Mouse (Mus musculus) forebrain, embryonic 13.5 days (tissue): ENCODE results near the gene Gabrg3. TPM values are rescaled to one million over a fixed set of nuclear protein-coding genes. Genes with fewer than 3 reads are reported as not detected.

ENCODE experiments used
- ATAC-seq: fragments of 200-750 bp; cut with Nextera tagmentation; 2 replicates; pipeline ENCODE4 v1.8.0; 2017
- H3K27ac ChIP-seq: fragments of 300-500 bp; sonication (generic); 2 replicates; pipeline ENCODE4 v1.5.1; 2015; ENCODE audit warnings: inconsistent platforms, mild to moderate bottlenecking, moderate library complexity
- H3K27me3 ChIP-seq: fragments of 300-500 bp; sonication (generic); 2 replicates; pipeline ENCODE4 v1.6.1; 2015; ENCODE audit warnings: mild to moderate bottlenecking, inconsistent platforms
- H3K36me3 ChIP-seq: fragments of 300-500 bp; sonication (generic); 2 replicates; pipeline ENCODE4 v1.6.1; 2015; ENCODE audit warnings: mild to moderate bottlenecking, inconsistent platforms; ENCODE audit not compliant: poor library complexity, severe bottlenecking
- H3K4me1 ChIP-seq: fragments of 300-500 bp; sonication (generic); 2 replicates; pipeline ENCODE4 v1.6.1; 2015; ENCODE audit warnings: inconsistent platforms
- H3K4me2 ChIP-seq: fragments of 300-500 bp; sonication (generic); 2 replicates; pipeline ENCODE4 v1.6.1; 2015; ENCODE audit warnings: inconsistent platforms, mild to moderate bottlenecking, moderate library complexity
- H3K4me3 ChIP-seq: fragments of 300-500 bp; sonication (generic); 2 replicates; pipeline ENCODE4 v1.5.1; 2015; ENCODE audit warnings: mild to moderate bottlenecking, inconsistent platforms
- H3K9ac ChIP-seq: fragments of 300-500 bp; sonication (generic); 2 replicates; pipeline ENCODE4 v1.6.1; 2015; ENCODE audit warnings: mild to moderate bottlenecking, inconsistent platforms
- H3K9me3 ChIP-seq: fragments of 300-500 bp; sonication (generic); replicated peaks from 2 replicates; pipeline ENCODE4 v1.6.1; 2016; ENCODE audit warnings: inconsistent platforms
- WGBS: fragments of 180-500 bp; shearing (Covaris S2); methylation state at CpG from one replicate; pipeline ENCODE4 v1.1.7; 2015; 5-methylcytosine and 5-hydroxymethylcytosine counted together
- polyA plus RNA-seq: library from polyadenylated mRNA; unstranded; fragments of >200 nt; fragmentation: Nextera tagmentation; extraction: Ambion mirVana; gene quantifications from 2 replicates; pipeline ENCODE4 v1.2.1, GENCODE M21; 2015

The Gabrg3 gene
- polyA plus RNA-seq, 1 experiment from 2014 or later = 1.3 TPM

DNA sequence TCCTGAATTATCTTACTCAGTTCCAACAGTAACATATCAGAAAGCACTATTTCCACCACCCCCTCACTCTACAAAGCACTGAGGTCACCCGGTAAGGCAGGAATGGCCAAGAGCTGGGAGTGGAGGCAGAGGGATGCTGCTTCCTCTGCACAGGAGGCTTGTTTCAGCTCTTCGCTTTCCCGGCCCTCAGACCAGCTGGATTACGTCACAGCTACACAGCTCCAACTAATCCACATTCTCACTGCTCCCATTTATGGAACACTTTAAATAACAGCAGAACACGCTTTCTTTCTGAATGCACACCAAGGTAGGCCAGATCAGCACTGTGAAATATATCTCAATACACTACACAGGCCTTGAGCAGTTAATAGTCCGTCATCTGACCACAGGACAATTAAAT lies 23.2 kb downstream of the Gabrg3 start:
- H3K36me3 ChIP-seq = no peaks in the 10 kb centered on the region
- no peak overlapping the region for H3K27ac ChIP-seq
- WGBS = 88% methylated on average over 6 of the region's 6 CpGs
- no peaks in the 10 kb centered on the region for H3K4me1 ChIP-seq
- no peaks in the 10 kb centered on the region for H3K27me3 ChIP-seq
- H3K4me2 ChIP-seq = no peak overlapping the region
- H3K9ac ChIP-seq = no peak overlapping the region
- H3K9me3 ChIP-seq = no peaks in the 10 kb centered on the region
- no peak for ATAC-seq
- no peak overlapping the region for H3K4me3 ChIP-seq

DNA sequence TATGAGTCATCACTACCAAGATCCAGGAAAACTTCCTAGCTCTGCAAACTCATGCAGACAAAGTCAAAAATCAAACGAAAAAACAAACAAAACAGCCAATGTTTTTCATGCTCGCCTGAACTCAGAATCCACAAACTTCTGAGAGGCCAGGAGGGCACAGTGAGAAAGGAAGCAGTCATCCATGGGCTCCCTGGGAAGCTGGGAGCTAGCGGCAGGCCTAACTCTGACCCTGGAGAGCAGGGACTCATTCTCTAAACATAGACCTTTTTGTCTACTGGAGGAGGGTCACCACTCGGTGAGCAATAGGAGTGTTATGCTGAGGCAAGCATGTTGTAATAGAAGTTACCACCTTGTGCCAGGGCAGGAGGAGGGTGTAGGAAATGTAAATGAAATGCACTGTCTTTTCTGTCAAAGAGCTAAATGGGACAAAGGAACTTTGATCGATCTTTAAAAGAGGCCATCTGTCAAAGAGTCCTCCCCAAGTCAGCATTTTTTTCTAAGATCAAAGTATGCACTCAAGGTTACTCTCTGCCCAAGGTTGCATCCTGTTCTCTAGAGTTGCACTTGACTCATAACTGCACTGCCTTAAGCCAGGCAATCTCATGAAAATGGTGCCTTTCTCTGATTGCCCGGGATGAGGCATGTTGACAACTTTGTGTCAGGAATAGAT lies 29.0 kb downstream of the Gabrg3 start:
- Histone ChIP-seq H3K4me3 (no peak overlapping the region), H3K27ac (no peak overlapping the region), H3K27me3 (no peaks in the 10 kb centered on the region), H3K9me3 (no peaks in the 10 kb centered on the region), H3K9ac (no peak overlapping the region), H3K4me1 (no peaks in the 10 kb centered on the region), H3K36me3 (no peaks in the 10 kb centered on the region), H3K4me2 (no peak overlapping the region)
- ATAC-seq = no peak
- WGBS = 52% methylated on average over 6 of the region's 6 CpGs

- Histone ChIP-seq H3K4me1 (no peaks in the 10 kb centered on the region), H3K27me3 (no peaks in the 10 kb centered on the region), H3K36me3 (no peaks in the 10 kb centered on the region), H3K9ac (no peak overlapping the region), H3K9me3 (no peaks in the 10 kb centered on the region), H3K27ac (no peak overlapping the region), H3K4me2 (no peak overlapping the region), H3K4me3 (no peak overlapping the region)
- ATAC-seq = no peak
- WGBS = 91% methylated on average over 8 of the region's 8 CpGs
These were observed 30.3 kb downstream of the Gabrg3 start for GRCm38 (mm10) chr7:57356565-57357301.

DNA sequence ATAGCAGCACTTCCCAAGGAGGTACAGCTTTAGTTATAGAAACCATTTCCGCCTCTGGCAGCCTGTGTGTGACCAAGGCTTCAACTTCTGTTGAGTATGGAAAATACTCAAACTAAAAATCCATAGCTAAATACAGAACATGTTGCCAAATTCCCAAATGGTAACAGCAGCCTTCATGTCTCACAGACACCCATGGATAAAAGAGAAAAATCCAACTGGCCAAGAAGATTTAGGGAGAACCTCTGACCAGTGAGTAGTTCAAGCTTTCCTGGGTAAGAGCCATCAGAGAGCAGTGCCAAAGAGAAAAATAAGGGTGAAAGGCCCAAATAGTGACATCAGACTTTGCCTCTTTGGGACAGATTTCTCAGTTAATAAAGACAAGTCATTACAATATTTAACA lies 38.2 kb downstream of the Gabrg3 start:
- H3K9ac ChIP-seq = no peak overlapping the region
- H3K27me3 ChIP-seq = no peaks in the 10 kb centered on the region
- no peaks in the 10 kb centered on the region for H3K9me3 ChIP-seq
- no peak for ATAC-seq
- 79% methylated on average over 1 of the region's 1 CpGs for WGBS
- no peaks in the 10 kb centered on the region for H3K36me3 ChIP-seq
- H3K4me1 ChIP-seq = no peaks in the 10 kb centered on the region
- no peak overlapping the region for H3K4me2 ChIP-seq
- H3K4me3 ChIP-seq = no peak overlapping the region
- H3K27ac ChIP-seq = no peak overlapping the region

DNA sequence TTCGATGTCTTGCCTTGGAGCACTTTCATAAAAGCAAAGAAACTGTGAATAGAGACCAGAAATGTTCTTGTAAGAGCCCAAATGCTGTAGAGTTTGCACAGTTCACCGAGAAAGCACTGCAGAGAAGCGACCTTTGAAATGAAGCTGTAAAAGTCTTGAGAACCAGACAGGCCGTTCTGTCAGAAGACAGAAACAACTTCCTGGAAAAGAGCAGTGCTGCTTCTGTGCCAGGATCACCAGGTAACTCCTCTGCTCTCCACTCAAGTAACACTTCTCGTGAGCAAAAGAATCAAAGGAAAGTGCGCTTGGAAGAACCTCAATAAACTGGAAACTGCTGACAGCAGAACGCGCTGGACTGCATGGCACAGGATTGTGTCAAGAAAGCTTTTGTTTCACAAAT lies 45.1 kb downstream of the Gabrg3 start:
- Histone ChIP-seq H3K27me3 (no peaks in the 10 kb centered on the region), H3K27ac (no peak overlapping the region), H3K4me1 (no peaks in the 10 kb centered on the region), H3K9me3 (no peaks in the 10 kb centered on the region), H3K4me2 (no peak overlapping the region), H3K9ac (no peak overlapping the region), H3K36me3 (no peaks in the 10 kb centered on the region), H3K4me3 (no peak overlapping the region)
- no peak for ATAC-seq
- 58% methylated on average over 8 of the region's 8 CpGs for WGBS

GRCm38 (mm10) chr7:57331211-57331610 lies 55.8 kb downstream of the Gabrg3 start:
- Histone ChIP-seq H3K4me2 (no peak overlapping the region), H3K4me3 (no peak overlapping the region), H3K27ac (no peak overlapping the region), H3K27me3 (no peaks in the 10 kb centered on the region), H3K36me3 (no peaks in the 10 kb centered on the region), H3K9ac (no peak overlapping the region), H3K4me1 (no peaks in the 10 kb centered on the region), H3K9me3 (no peaks in the 10 kb centered on the region)
- ATAC-seq = no peak
- WGBS = 87% methylated on average over 3 of the region's 3 CpGs

GRCm38 (mm10) chr7:57330240-57330639 lies 56.7 kb downstream of the Gabrg3 start:
- Histone ChIP-seq H3K27ac (no peak overlapping the region), H3K9ac (no peak overlapping the region), H3K36me3 (no peaks in the 10 kb centered on the region), H3K27me3 (no peaks in the 10 kb centered on the region), H3K4me1 (no peaks in the 10 kb centered on the region), H3K4me2 (no peak overlapping the region), H3K9me3 (no peaks in the 10 kb centered on the region), H3K4me3 (no peak overlapping the region)
- WGBS = 84% methylated on average over 4 of the region's 4 CpGs
- ATAC-seq = no peak

GRCm38 (mm10) chr7:57324473-57324872 lies 62.5 kb downstream of the Gabrg3 start:
- H3K27me3 ChIP-seq = no peaks in the 10 kb centered on the region
- ATAC-seq = no peak
- no peak overlapping the region for H3K9ac ChIP-seq
- no peak overlapping the region for H3K4me3 ChIP-seq
- WGBS = 53% methylated on average over 3 of the region's 3 CpGs
- H3K4me2 ChIP-seq = no peak overlapping the region
- H3K9me3 ChIP-seq = no peaks in the 10 kb centered on the region
- H3K27ac ChIP-seq = no peak overlapping the region
- H3K4me1 ChIP-seq = no peaks in the 10 kb centered on the region
- H3K36me3 ChIP-seq = no peaks in the 10 kb centered on the region

DNA sequence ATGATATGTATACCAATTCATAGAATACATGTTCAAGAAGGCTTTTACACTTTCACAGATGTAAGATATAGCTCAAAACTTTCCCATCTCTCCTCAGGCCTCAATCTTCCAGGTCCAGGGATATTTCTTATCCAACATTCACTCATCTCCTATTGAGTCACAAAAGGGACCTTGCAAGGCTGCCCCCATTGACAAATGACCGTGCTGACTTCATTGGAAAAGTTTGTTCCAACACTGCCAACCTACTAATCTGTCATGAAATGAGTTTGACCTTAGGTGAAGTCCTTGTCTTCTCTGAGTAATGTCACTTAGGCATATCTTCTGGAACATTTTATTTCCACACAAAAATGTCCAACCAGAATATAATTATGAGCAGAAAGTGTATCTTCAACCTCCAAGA lies 64.9 kb downstream of the Gabrg3 start:
- Histone ChIP-seq H3K4me1 (no peaks in the 10 kb centered on the region), H3K4me2 (no peak overlapping the region), H3K9me3 (no peaks in the 10 kb centered on the region), H3K36me3 (no peaks in the 10 kb centered on the region), H3K4me3 (no peak overlapping the region), H3K27ac (no peak overlapping the region), H3K27me3 (no peaks in the 10 kb centered on the region), H3K9ac (no peak overlapping the region)
- ATAC-seq = no peak
- 86% methylated on average over 1 of the region's 1 CpGs for WGBS

- H3K27me3 ChIP-seq = no peaks in the 10 kb centered on the region
- 90% methylated on average over 1 of the region's 1 CpGs for WGBS
- no peaks in the 10 kb centered on the region for H3K4me1 ChIP-seq
- H3K4me2 ChIP-seq = no peak overlapping the region
- H3K27ac ChIP-seq = no peak overlapping the region
- H3K9me3 ChIP-seq = no peaks in the 10 kb centered on the region
- H3K36me3 ChIP-seq = no peaks in the 10 kb centered on the region
- no peak overlapping the region for H3K4me3 ChIP-seq
- ATAC-seq = no peak
- no peak overlapping the region for H3K9ac ChIP-seq
These were observed 72.0 kb downstream of the Gabrg3 start for GRCm38 (mm10) chr7:57314971-57315370.

- Histone ChIP-seq H3K27ac (no peak overlapping the region), H3K4me3 (no peak overlapping the region), H3K4me1 (no peaks in the 10 kb centered on the region), H3K4me2 (no peak overlapping the region), H3K9ac (no peak overlapping the region), H3K36me3 (no peaks in the 10 kb centered on the region), H3K27me3 (no peaks in the 10 kb centered on the region), H3K9me3 (no peaks in the 10 kb centered on the region)
- no peak for ATAC-seq
- 88% methylated on average over 2 of the region's 2 CpGs for WGBS
These were observed 75.0 kb downstream of the Gabrg3 start for GRCm38 (mm10) chr7:57312018-57312417.

DNA sequence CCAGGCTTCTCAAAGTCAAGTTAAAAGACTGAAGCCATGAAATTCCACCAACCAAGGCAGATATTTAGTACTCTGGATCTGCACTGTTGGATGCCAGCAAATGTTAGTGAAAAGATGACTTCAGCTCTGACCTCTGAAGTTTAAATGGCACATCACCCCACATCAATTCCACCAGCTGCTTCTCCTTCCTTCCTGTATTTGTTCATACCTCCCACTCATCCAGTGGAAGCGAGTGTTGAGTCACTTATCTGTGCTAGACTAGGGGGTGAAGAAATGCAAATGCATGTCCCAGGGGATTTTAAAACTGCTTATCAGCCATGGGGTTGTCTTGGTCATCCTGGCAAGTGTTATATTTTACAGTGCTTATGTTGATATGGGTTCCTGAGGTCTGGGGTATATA lies 79.7 kb downstream of the Gabrg3 start:
- no peak overlapping the region for H3K4me3 ChIP-seq

DNA sequence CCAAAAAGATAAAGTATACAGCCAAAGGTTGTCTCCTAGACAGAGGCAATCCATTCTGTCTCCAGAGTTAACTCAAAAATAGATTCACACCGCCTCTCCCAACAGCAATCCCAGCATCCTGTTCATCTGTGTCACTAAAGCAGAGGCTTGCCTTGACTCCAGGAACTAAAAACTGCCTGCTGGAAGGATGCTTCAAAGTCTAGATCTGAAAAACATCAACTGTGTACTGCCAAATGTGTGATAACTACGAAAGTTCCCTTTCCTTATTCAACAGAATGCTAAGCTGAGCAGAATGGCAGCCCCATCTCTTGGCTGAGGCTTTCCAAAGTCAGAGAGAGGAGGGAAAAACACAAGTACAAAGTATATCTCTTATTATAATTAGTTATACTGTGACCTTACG lies 90.3 kb downstream of the Gabrg3 start:
- Histone ChIP-seq H3K4me3 (no peak overlapping the region), H3K27me3 (no peaks in the 10 kb centered on the region), H3K27ac (no peak overlapping the region), H3K9me3 (no peaks in the 10 kb centered on the region), H3K36me3 (no peaks in the 10 kb centered on the region), H3K4me1 (no peaks in the 10 kb centered on the region), H3K4me2 (no peak overlapping the region), H3K9ac (no peak overlapping the region)
- no peak for ATAC-seq
- 90% methylated on average over 3 of the region's 3 CpGs for WGBS

More for the DNA sequence above, 79.7 kb downstream of the Gabrg3 start:
- WGBS = 79% methylated on average over 1 of the region's 1 CpGs
- no peak for ATAC-seq
- Histone ChIP-seq H3K9ac (no peak overlapping the region), H3K27me3 (no peaks in the 10 kb centered on the region), H3K27ac (no peak overlapping the region), H3K36me3 (no peaks in the 10 kb centered on the region), H3K4me2 (no peak overlapping the region), H3K4me1 (no peaks in the 10 kb centered on the region), H3K9me3 (no peaks in the 10 kb centered on the region)
